Mouse (Mus musculus) embryonic facial prominence, embryonic 14.5 days (tissue): ENCODE measurements around the gene Gfpt2. TPM values are rescaled to one million over a fixed set of nuclear protein-coding genes. Genes with fewer than 3 reads are reported as not detected.

Experiments
- ATAC-seq: fragments of 200-750 bp; cut with Nextera tagmentation; 2 replicates; pipeline ENCODE4 v1.8.0; 2017; ENCODE audit warnings: low read depth, moderate number of reproducible peaks, moderate TSS enrichment
- DNase-seq: peaks from one replicate; pipeline ENCODE4 v3.0.0-alpha.2; 2015; ENCODE audit warnings: low spot score
- H3K27ac ChIP-seq: fragments of 300-500 bp; sonication (generic); replicated peaks from 2 replicates; pipeline ENCODE4 v1.5.1; 2014; ENCODE audit warnings: low read depth, mild to moderate bottlenecking, low read length, moderate library complexity
- H3K27me3 ChIP-seq: fragments of 300-500 bp; sonication (generic); replicated peaks from 2 replicates; pipeline ENCODE4 v1.6.1; 2014; ENCODE audit warnings: low read length; ENCODE audit not compliant: control insufficient read depth, insufficient read depth
- H3K36me3 ChIP-seq: fragments of 300-500 bp; sonication (generic); 2 replicates; pipeline ENCODE4 v1.6.1; 2014; ENCODE audit warnings: low read length, mixed read lengths; ENCODE audit not compliant: control insufficient read depth, insufficient read depth
- H3K4me1 ChIP-seq: fragments of 300-500 bp; sonication (generic); 2 replicates; pipeline ENCODE4 v1.6.1; 2014; ENCODE audit warnings: antibody characterized with exemption, low read length; ENCODE audit not compliant: control insufficient read depth, insufficient read depth
- H3K4me2 ChIP-seq: fragments of 300-500 bp; sonication (generic); 2 replicates; pipeline ENCODE4 v1.6.1; 2014; ENCODE audit warnings: low read depth, mild to moderate bottlenecking, low read length, moderate library complexity, mixed read lengths
- H3K4me3 ChIP-seq: fragments of 300-500 bp; sonication (generic); 2 replicates; pipeline ENCODE4 v1.5.1; 2014; ENCODE audit warnings: low read depth, mild to moderate bottlenecking, low read length
- H3K9ac ChIP-seq: fragments of 300-500 bp; sonication (generic); 2 replicates; pipeline ENCODE4 v1.6.1; 2014; ENCODE audit warnings: low read depth, mild to moderate bottlenecking, low read length, moderate library complexity, mixed read lengths
- H3K9me3 ChIP-seq: fragments of 300-500 bp; sonication (generic); 2 replicates; pipeline ENCODE4 v1.6.1; 2016; ENCODE audit warnings: low read length; ENCODE audit not compliant: control insufficient read depth
- WGBS: fragments of 180-500 bp; shearing (Covaris S2); extraction: QIAGEN DNeasy Blood & Tissue Kit; methylation state at CpG from one replicate; pipeline ENCODE4 v1.1.7; 2014; 5-methylcytosine and 5-hydroxymethylcytosine counted together
- polyA plus RNA-seq: library from polyadenylated mRNA; unstranded; fragments of >200 nt; fragmentation: Nextera tagmentation; extraction: Ambion mirVana; gene quantifications from 2 replicates; pipeline ENCODE4 v1.2.1, GENCODE M21; 2014

Gene Gfpt2
- polyA plus RNA-seq, 1 experiment from 2014 or later = 22.5 TPM

DNA sequence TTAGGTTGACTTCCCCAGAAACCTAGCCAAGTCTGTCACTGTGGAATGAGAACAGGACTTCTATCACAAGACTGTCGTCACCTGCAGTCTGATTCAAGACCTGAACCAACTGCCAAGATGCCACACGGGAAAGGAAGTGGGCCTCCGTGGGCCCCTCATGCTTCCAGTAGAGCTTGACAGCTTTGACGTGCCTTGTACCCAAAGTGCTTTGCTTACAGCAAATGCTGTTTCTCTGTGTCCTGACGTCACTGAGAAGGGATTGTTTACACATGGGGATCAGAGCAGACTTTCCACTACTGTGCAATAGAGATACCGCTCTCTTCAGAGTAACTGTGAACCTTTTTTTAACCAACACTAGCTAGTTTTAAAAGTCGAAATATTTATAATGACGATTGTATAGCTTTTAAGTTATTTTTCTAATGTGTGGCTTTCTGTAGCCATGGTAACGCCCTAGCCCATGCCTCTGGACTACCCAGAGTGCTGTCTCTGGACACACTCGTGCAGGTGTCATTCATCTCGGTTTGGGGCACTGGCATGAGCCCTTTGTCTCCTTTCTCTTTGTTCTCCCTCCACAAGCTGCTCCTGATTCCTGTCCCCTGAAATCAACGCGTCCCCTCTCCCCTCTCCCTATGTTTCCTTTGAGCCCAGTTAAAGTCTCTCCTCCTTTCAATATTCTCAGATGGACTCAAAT lies 43.9 kb downstream of the Gfpt2 start:
- no peak for DNase-seq
- no peaks in the 10 kb centered on the region for H3K9me3 ChIP-seq
- no peak overlapping the region for H3K4me3 ChIP-seq
- WGBS = 62% methylated on average over 13 of the region's 13 CpGs
- no peak for ATAC-seq
- H3K27ac ChIP-seq = no peak overlapping the region
- H3K27me3 ChIP-seq = no peaks in the 10 kb centered on the region
- H3K36me3 ChIP-seq = peaks cover 40% of the 10 kb centered on the region
- no peak overlapping the region for H3K4me2 ChIP-seq
- H3K4me1 ChIP-seq = no peaks in the 10 kb centered on the region
- H3K9ac ChIP-seq = no peak overlapping the region

DNA sequence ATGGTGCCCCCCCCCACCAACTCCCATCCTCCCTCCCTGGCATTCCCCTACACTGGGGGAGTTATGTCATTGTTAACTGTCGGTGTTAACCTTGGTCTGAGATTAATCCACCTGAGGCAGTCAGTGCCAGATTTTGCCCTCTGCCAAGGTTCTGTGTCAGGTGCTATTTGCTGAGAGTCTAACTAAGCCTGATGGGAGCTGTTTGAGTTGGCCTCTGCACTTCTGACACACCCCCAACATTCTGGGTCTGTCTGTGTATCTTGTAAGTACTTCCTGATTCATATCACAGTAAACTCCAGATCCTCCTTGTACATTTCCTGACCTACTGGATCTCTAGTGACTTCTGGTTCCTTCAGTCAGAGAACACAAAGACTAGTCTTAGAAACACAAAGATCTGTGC lies 46.7 kb downstream of the Gfpt2 start:
- Histone ChIP-seq H3K9me3 (no peaks in the 10 kb centered on the region), H3K27me3 (no peaks in the 10 kb centered on the region), H3K27ac (no peak overlapping the region), H3K36me3 (peaks cover 12% of the 10 kb centered on the region), H3K4me3 (no peak overlapping the region), H3K9ac (no peak overlapping the region), H3K4me1 (no peaks in the 10 kb centered on the region), H3K4me2 (no peak overlapping the region)
- DNase-seq (no peak), ATAC-seq (no peak)
- WGBS = 61% methylated on average over 1 of the region's 1 CpGs

DNA sequence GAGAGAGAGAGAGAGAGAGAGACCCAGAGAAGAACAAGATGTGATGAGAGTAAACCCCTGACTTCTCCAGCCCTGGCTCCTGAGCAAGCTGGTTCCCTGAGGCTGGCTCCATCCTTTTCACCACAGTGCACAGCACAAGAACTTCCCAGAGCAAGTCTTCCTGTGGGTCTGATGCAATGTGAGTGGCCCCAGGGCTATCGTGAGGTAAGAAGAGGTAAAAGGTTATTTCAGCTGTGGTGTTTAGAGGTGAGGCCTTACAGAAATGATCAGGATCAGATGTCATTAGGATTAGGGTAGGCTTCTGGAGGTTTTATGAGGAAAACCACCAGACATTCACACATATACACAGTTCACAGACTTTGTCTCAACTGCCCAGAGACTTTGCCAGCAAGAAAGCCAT lies 47.9 kb downstream of the Gfpt2 start:
- no peak for ATAC-seq
- Histone ChIP-seq H3K9me3 (no peaks in the 10 kb centered on the region), H3K4me3 (no peak overlapping the region), H3K9ac (no peak overlapping the region), H3K27ac (no peak overlapping the region), H3K4me2 (no peak overlapping the region), H3K4me1 (0 out of 2 replicates have a peak, but pooled peaks cover 5% of the 10 kb centered on the region), H3K36me3 (peaks cover 6% of the 10 kb centered on the region; the same call in 1 of the 2 replicates), H3K27me3 (no peaks in the 10 kb centered on the region)
- DNase-seq = no peak
- WGBS = 70% methylated on average over 1 of the region's 1 CpGs

DNA sequence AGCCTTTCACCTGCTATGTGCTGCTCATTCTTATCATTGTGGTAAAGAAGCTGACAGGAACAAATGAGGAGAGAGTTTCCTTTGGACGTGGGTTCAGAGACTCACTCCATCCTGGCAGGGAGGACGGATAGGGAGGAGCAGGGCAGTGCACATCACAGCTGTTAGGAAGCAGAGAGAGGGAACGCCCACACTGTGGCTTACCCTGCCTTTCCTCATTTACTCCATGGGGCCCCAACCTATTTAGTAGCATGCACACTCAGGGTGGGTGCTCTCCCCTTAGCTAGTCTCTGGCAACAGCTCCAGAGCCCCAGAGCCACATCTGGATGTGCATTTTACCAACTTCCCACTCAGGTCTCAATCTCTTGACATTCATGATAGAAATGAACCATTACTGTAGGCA lies 48.7 kb downstream of the Gfpt2 start:
- Histone ChIP-seq H3K36me3 (no peaks in the 10 kb centered on the region; the same call in 1 of the 2 replicates), H3K4me1 (peaks cover 11% of the 10 kb centered on the region; the same call in 1 of the 2 replicates), H3K27ac (no peak overlapping the region), H3K9ac (no peak overlapping the region), H3K4me2 (no peak overlapping the region), H3K4me3 (no peak overlapping the region), H3K9me3 (no peaks in the 10 kb centered on the region), H3K27me3 (no peaks in the 10 kb centered on the region)
- no peak for DNase-seq
- ATAC-seq = no peak
- WGBS = 56% methylated on average over 3 of the region's 3 CpGs

DNA sequence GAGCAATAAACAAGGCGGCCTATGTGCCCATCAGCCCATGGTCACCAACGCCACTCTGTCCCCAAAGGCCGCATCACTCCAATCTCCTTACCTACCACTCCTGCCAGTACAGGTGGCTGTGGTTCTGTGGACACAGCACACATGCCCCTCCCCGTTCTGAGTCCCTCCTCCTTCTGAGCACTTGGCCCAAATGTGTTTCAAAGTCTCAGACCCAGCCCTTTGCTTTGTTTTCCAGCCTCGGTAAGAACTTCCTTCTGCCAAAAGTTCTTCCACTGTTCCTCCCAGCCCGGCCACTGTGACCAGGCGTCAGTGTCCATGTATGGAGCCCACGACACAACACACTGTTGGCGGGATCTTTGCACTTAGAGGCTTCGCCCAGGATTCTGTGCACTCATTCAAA lies 50.3 kb downstream of the Gfpt2 start:
- H3K9me3 ChIP-seq = no peaks in the 10 kb centered on the region
- H3K27ac ChIP-seq = no peak overlapping the region
- H3K4me1 ChIP-seq = peaks cover 21% of the 10 kb centered on the region; the same call in 1 of the 2 replicates
- no peak overlapping the region for H3K4me3 ChIP-seq
- WGBS = 94% methylated on average over 10 of the region's 10 CpGs
- DNase-seq = no peak
- no peaks in the 10 kb centered on the region for H3K27me3 ChIP-seq
- H3K4me2 ChIP-seq = no peak overlapping the region
- no peaks in the 10 kb centered on the region for H3K36me3 ChIP-seq
- no peak for ATAC-seq
- no peak overlapping the region for H3K9ac ChIP-seq

DNA sequence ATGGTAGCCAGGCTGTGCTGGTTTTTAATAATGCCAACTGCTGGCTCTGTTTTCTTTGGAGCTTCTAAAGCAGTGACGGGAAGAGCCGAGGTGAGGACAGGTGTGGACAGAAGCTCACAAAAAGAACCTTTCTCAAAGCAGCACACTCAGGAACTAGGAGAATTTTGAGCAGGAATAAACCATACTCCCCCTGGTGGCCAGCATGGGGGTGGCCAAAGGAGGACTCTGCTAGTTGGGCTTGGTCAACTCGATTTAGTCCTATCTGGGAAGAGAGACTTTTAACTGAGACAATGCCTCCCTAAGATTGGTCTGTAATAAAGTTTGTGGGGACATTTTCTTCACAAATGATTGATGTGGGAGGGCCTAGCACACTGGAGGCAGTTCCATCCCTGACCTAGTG lies 51.0 kb downstream of the Gfpt2 start:
- Histone ChIP-seq H3K4me2 (no peak overlapping the region), H3K27me3 (no peaks in the 10 kb centered on the region), H3K36me3 (no peaks in the 10 kb centered on the region), H3K9ac (no peak overlapping the region), H3K4me1 (peaks cover 21% of the 10 kb centered on the region; the same call in 1 of the 2 replicates), H3K9me3 (no peaks in the 10 kb centered on the region), H3K4me3 (no peak overlapping the region), H3K27ac (no peak overlapping the region)
- ATAC-seq = no peak
- WGBS = 37% methylated on average over 3 of the region's 3 CpGs
- DNase-seq = no peak

DNA sequence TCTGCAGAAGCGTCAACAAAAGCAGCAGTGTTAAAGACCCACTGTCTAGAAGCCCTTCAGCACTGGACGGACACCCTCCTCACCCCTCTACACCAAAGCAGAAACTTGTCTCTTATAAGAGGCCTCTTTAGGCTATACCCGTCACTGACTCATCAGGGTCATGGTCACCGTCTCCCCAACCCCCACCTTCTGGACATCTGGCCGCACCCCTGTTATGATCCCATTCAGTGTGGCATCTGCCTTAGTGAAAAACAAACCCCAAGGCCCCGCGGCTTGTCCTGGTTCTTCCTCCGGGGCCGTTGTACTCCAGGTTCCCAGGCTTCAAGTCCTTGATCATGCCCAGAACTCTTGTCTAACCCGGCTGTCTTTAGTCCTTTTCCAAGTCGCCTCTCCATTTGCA lies 52.0 kb downstream of the Gfpt2 start:
- Histone ChIP-seq H3K4me1 (peaks cover 21% of the 10 kb centered on the region; the same call in 1 of the 2 replicates), H3K27me3 (no peaks in the 10 kb centered on the region), H3K4me2 (peak overlapping the region; percentile 75), H3K36me3 (no peaks in the 10 kb centered on the region), H3K4me3 (peak overlapping the region; percentile 93), H3K9ac (peak overlapping the region; percentile 92), H3K27ac (no peak overlapping the region), H3K9me3 (no peaks in the 10 kb centered on the region)
- ATAC-seq (no peak), DNase-seq (no peak)
- 45% methylated on average over 11 of the region's 11 CpGs for WGBS

DNA sequence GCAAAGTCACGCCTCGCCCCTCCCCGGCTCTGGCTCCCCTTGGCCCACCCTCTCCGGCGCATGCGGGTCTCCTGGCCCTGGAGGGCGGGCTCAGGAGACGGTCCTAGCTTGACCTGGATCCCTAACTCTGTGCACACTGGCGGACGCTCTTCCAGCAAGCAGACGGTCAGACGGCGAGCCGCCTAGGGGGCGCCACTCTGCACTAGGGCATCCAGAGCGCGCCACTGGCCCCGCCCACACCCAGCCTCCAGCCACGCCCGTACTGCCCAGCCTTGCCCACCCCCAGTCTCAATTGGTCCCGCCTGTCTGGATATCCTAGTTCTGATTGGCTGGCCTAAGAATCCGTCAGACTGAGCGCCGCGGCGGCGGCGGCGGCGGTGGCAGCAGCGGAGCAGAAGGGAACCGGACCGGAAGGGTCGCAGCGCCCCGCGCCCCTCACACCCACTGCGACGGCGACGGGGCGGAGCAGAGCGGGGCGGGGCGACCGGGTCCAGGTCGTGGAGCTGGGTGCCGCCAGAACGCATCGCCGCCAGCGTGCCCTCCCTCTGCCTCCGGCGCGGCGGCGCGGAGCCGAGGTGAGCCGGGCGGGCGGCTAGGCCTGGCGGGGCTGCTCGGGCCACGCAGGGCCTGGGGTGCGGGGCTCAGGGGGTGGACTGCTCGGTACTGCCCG lies 52.6 kb downstream of the Gfpt2 start, which contains the start of gene Mapk9:
Gene Mapk9 (plus strand): TSS at position 351 of the 670 bp plus-strand sequence.
- no peaks in the 10 kb centered on the region for H3K36me3 ChIP-seq
- peaks cover 21% of the 10 kb centered on the region; the same call in 1 of the 2 replicates for H3K4me1 ChIP-seq
- H3K4me2 ChIP-seq = peak within 1 kb of the TSS; percentile 75
- DNase-seq = peak; percentile 98
- H3K9me3 ChIP-seq = no peaks in the 10 kb centered on the region
- under 1% methylated on average over 20 of the region's 68 CpGs for WGBS
- H3K4me3 ChIP-seq = peak within 1 kb of the TSS; percentile 93
- H3K27me3 ChIP-seq = no peaks in the 10 kb centered on the region
- H3K27ac ChIP-seq = peak within 1 kb of the TSS; percentile 72
- peak; percentile 98 for ATAC-seq
- peak within 1 kb of the TSS; percentile 92 for H3K9ac ChIP-seq
